In the genomic region with DNA sequence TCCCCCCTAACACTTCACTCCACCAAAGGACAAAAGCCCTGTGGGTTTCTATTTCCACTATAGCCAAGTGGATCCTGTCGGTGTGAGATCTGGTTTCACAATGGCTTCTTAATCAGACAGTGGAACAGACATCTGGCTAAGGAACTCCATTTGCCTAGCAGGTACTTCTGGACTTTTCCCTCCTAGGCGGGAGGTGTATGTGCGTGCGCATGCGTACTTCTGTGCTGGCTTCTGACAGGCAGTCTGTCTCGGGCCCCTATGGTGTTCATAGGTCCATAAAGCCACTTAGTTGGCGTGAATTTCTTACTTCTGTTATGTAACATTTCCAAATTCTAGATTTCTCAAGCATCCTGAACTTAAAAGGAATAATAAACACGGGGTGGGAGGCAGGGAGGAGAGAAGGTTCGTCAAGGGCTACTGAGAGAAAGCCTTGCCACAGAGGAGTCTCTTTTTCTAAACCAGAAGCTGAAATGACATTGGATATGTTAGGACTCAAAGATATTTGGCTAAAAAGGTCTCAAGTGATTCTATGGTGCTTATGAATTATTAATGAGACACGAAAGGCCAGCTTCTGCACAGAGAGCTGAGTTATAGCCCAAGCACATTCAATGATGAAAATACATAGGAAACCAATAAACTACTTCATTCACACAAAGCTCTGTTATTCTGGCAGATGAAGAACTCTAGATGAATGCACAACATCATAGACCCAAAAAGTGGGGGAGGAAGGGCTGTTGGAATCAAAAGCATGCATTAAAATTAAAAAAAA, we compare ENCODE assay signal across 13 mouse cellular contexts.
A peak's percentile ranks its signal among the peaks of the same experiment; 100 is the strongest.
DNase-seq lines count a peak whose midpoint lies in the region; ATAC-seq and TF ChIP-seq lines count a peak whose summit lies in the region.
"Had no signal": no experiment of that assay in that cellular context is flagged by ENCODE, and none has a peak within 500 bp of the region (broad histone marks: within the 10 kb centered on the region; RNA-seq: fewer than 3 reads in every experiment).

No protein-coding gene starts in this region.

- no peak for TF ChIP-seq CTCF in layer of hippocampus, adult 2 months (conservative IDR thresholded peaks at IDR 0.05)
- TF ChIP-seq CTCF in midbrain, postnatal 0 days (IDR thresholded peaks at IDR 0.05) = no peak

- no peaks in the 10 kb centered on the region for H3K9me3 ChIP-seq in embryonic facial prominence, embryonic 13.5 days
- no peaks in the 10 kb centered on the region for H3K9me3 ChIP-seq in midbrain, postnatal 0 days (ENCODE audit: low read length)
- H3K9me3 ChIP-seq: liver, embryonic 13.5 days had no signal

- no peaks in the 10 kb centered on the region for H3K27me3 ChIP-seq in embryonic facial prominence, embryonic 13.5 days
- H3K27me3 ChIP-seq in midbrain, postnatal 0 days (ENCODE audit: insufficient read depth, low read length) = no peaks in the 10 kb centered on the region
- H3K27me3 ChIP-seq: liver, embryonic 13.5 days; Patski had no signal

- 0 out of 2 replicates have a peak, but pooled peaks cover 4% of the 10 kb centered on the region for H3K36me3 ChIP-seq in embryonic facial prominence, embryonic 13.5 days
- no peaks in the 10 kb centered on the region; the same call in 1 of the 2 replicates for H3K36me3 ChIP-seq in midbrain, postnatal 0 days (ENCODE audit: insufficient read depth, low read length)
- H3K36me3 ChIP-seq: liver, embryonic 13.5 days had no signal

- 68% methylated on average over 10 of the region's 10 CpGs for WGBS in embryonic facial prominence, embryonic 13.5 days
- WGBS in midbrain, postnatal 0 days = 52% methylated on average over 10 of the region's 10 CpGs

- H3K4me3 ChIP-seq in layer of hippocampus, adult 2 months = no peak overlapping the region
- no peak overlapping the region for H3K4me3 ChIP-seq in embryonic facial prominence, embryonic 13.5 days
- no peak overlapping the region for H3K4me3 ChIP-seq in midbrain, postnatal 0 days (ENCODE audit: low read depth, low read length)
- H3K4me3 ChIP-seq: liver, embryonic 13.5 days had no signal

- no peak for ATAC-seq in embryonic facial prominence, embryonic 13.5 days (ENCODE audit: insufficient number of reproducible peaks, insufficient read depth, low FRiP score, low TSS enrichment, low read depth)
- no peak for ATAC-seq in midbrain, postnatal 0 days (ENCODE audit: low FRiP score)
- ATAC-seq: Patski had no signal

- H3K9ac ChIP-seq in embryonic facial prominence, embryonic 13.5 days = no peak overlapping the region
- H3K9ac ChIP-seq in midbrain, postnatal 0 days (replicated peaks; ENCODE audit: low read length, poor library complexity, severe bottlenecking) = no peak overlapping the region; the same call in 1 of the 2 replicates
- H3K9ac ChIP-seq: liver, embryonic 13.5 days had no signal

- peaks cover 17% of the 10 kb centered on the region for H3K4me1 ChIP-seq in embryonic facial prominence, embryonic 13.5 days
- 0 out of 2 replicates have a peak, but pooled peaks cover 2% of the 10 kb centered on the region for H3K4me1 ChIP-seq in midbrain, postnatal 0 days (ENCODE audit: insufficient read depth, low read length)
- H3K4me1 ChIP-seq: liver, embryonic 13.5 days had no signal

- no peak overlapping the region for H3K4me2 ChIP-seq in embryonic facial prominence, embryonic 13.5 days
- no peak overlapping the region for H3K4me2 ChIP-seq in midbrain, postnatal 0 days (ENCODE audit: low read depth, low read length, poor library complexity, severe bottlenecking)
- H3K4me2 ChIP-seq: liver, embryonic 13.5 days had no signal

- no peak for DNase-seq in layer of hippocampus, adult 2 months (ENCODE audit: low spot score in 2 of 2)
- no peak for DNase-seq in layer of hippocampus, adult 9-11 months
- peak; percentile 38 to 69 for DNase-seq in kidney, postnatal 25 days
- no peak for DNase-seq in midbrain, postnatal 0 days (ENCODE audit: low spot score)
- no peak for DNase-seq in ovary, postnatal 14 days (ENCODE audit: low spot score)
- DNase-seq in embryo, embryonic 10.5 days (ENCODE audit: low spot score) = no peak
- DNase-seq in thymus, postnatal 0 days (ENCODE audit: low spot score) = no peak
- DNase-seq: cerebellum, postnatal 25 days; liver, embryonic 13.5 days; lung, postnatal 14 days had no signal

- peak overlapping the region; percentile 58 for H3K27ac ChIP-seq in layer of hippocampus, adult 2 months
- peak overlapping the region; percentile 36; the same call in 1 of the 2 replicates for H3K27ac ChIP-seq in embryonic facial prominence, embryonic 13.5 days
- 0 out of 2 replicates have a peak overlapping the region, but pooled peaks have one; percentile 32 for H3K27ac ChIP-seq in midbrain, postnatal 0 days (ENCODE audit: low read depth, low read length)
- H3K27ac ChIP-seq: kidney, postnatal 0 days; liver, embryonic 13.5 days had no signal

Comparison
In these comparisons a context has a peak if more than half of its experiments do, and no peak if none do; other contexts are left out.
1. DNase-seq: peak in kidney, postnatal 25 days (2 of 2); none in layer of hippocampus, adult 2 months (0 of 2), layer of hippocampus, adult 9-11 months (single experiment), midbrain, postnatal 0 days (single experiment), ovary, postnatal 14 days (single experiment), embryo, embryonic 10.5 days (single experiment) and thymus, postnatal 0 days (single experiment).
2. Peak in every context shown above with its lines, with median percentiles within 50 percentile points of each other: H3K27ac ChIP-seq.